Mouse (Mus musculus) neural tube, embryonic 11.5 days (tissue): ENCODE data around the gene Cox8a. TPM values are rescaled to one million over a fixed set of nuclear protein-coding genes. Genes with fewer than 3 reads are reported as not detected.

Experiments used
- ATAC-seq: fragments of 200-750 bp; cut with Nextera tagmentation; 2 replicates; pipeline ENCODE4 v1.8.0; 2017; ENCODE audit warnings: moderate number of reproducible peaks, mild to moderate bottlenecking, moderate TSS enrichment, moderate library complexity; ENCODE audit not compliant: insufficient read depth, low FRiP score, low TSS enrichment
- DNase-seq: peaks from one replicate; pipeline ENCODE4 v3.0.0-alpha.2; 2015; ENCODE audit warnings: low spot score
- H3K27ac ChIP-seq: fragments of 300-500 bp; sonication (generic); 2 replicates; pipeline ENCODE4 v1.5.1; 2014; ENCODE audit warnings: low read depth, mild to moderate bottlenecking, low read length
- H3K27me3 ChIP-seq: fragments of 300-500 bp; sonication (generic); 2 replicates; pipeline ENCODE4 v1.6.1; 2014; ENCODE audit warnings: mild to moderate bottlenecking, low read length, mixed read lengths; ENCODE audit not compliant: control insufficient read depth, insufficient read depth
- H3K36me3 ChIP-seq: fragments of 300-500 bp; sonication (generic); 2 replicates; pipeline ENCODE4 v1.6.1; 2014; ENCODE audit warnings: mild to moderate bottlenecking, low read length, moderate library complexity, mixed read lengths; ENCODE audit not compliant: control insufficient read depth, insufficient read depth
- H3K4me1 ChIP-seq: fragments of 300-500 bp; sonication (generic); 2 replicates; pipeline ENCODE4 v1.6.1; 2014; ENCODE audit warnings: low read length, mixed read lengths; ENCODE audit not compliant: control insufficient read depth, insufficient read depth
- H3K4me2 ChIP-seq: fragments of 300-500 bp; sonication (generic); 2 replicates; pipeline ENCODE4 v1.6.1; 2014; ENCODE audit warnings: low read depth, mild to moderate bottlenecking, moderate library complexity
- H3K4me3 ChIP-seq: fragments of 300-500 bp; sonication (generic); 2 replicates; pipeline ENCODE4 v1.5.1; 2014; ENCODE audit warnings: low read depth, low read length
- H3K9ac ChIP-seq: fragments of 300-500 bp; sonication (generic); 2 replicates; pipeline ENCODE4 v1.6.1; 2014; ENCODE audit warnings: mild to moderate bottlenecking, low read length
- H3K9me3 ChIP-seq: fragments of 300-500 bp; sonication (generic); 2 replicates; pipeline ENCODE4 v1.6.1; 2016; ENCODE audit warnings: low read length; ENCODE audit not compliant: control insufficient read depth
- WGBS: fragments of 180-500 bp; shearing (Covaris S2); extraction: QIAGEN DNeasy Blood & Tissue Kit; methylation state at CpG from one replicate; pipeline ENCODE4 v1.1.7; 2014; 5-methylcytosine and 5-hydroxymethylcytosine counted together
- polyA plus RNA-seq: library from polyadenylated mRNA; unstranded; fragments of >200 nt; fragmentation: Nextera tagmentation; extraction: Ambion mirVana; gene quantifications from 2 replicates; pipeline ENCODE4 v1.2.1, GENCODE M21; 2014

The Cox8a gene
- polyA plus RNA-seq, 1 experiment from 2014 or later, result 706 TPM

GRCm38 (mm10) chr19:7176041-7176696 is 41.2 kb downstream of the Cox8a start:
- peaks cover 16% of the 10 kb centered on the region for H3K27me3 ChIP-seq
- H3K4me1 ChIP-seq, result peaks cover 22% of the 10 kb centered on the region

GRCm38 (mm10) chr19:7172051-7172866 is 45.2 kb downstream of the Cox8a start:
- H3K27me3 ChIP-seq, result peaks cover 15% of the 10 kb centered on the region

More at GRCm38 (mm10) chr19:7176041-7176696, 41.2 kb downstream of the Cox8a start:
- no peak overlapping the region for H3K9ac ChIP-seq
- no peak overlapping the region for H3K4me2 ChIP-seq
- DNase-seq, result no peak
- 9% methylated on average over 11 of the region's 11 CpGs for WGBS
- no peak overlapping the region for H3K4me3 ChIP-seq
- H3K9me3 ChIP-seq, result no peaks in the 10 kb centered on the region
- H3K27ac ChIP-seq, result no peak overlapping the region
- ATAC-seq, result no peak
- H3K36me3 ChIP-seq, result no peaks in the 10 kb centered on the region

GRCm38 (mm10) chr19:7171447-7171846 is 46.0 kb downstream of the Cox8a start:
- H3K9ac ChIP-seq, result peak overlapping the region; percentile 26; the same call in 1 of the 2 replicates
- H3K27me3 ChIP-seq, result peaks cover 23% of the 10 kb centered on the region

More at GRCm38 (mm10) chr19:7172051-7172866, 45.2 kb downstream of the Cox8a start:
- Histone ChIP-seq H3K36me3 (no peaks in the 10 kb centered on the region), H3K27ac (no peak overlapping the region), H3K9me3 (no peaks in the 10 kb centered on the region), H3K4me3 (no peak overlapping the region), H3K4me1 (peaks cover 24% of the 10 kb centered on the region), H3K9ac (no peak overlapping the region), H3K4me2 (no peak overlapping the region)
- peak; percentile 86 for DNase-seq
- WGBS, result 22% methylated on average over 11 of the region's 13 CpGs
- ATAC-seq, result peak; percentile 94

GRCm38 (mm10) chr19:7170916-7171315 is 46.5 kb downstream of the Cox8a start:
- Histone ChIP-seq H3K4me1 (peaks cover 17% of the 10 kb centered on the region), H3K9ac (peak overlapping the region; percentile 26; the same call in 1 of the 2 replicates), H3K9me3 (no peaks in the 10 kb centered on the region), H3K27ac (no peak overlapping the region), H3K4me2 (no peak overlapping the region; the same call in 1 of the 2 replicates), H3K36me3 (no peaks in the 10 kb centered on the region), H3K27me3 (peaks cover 26% of the 10 kb centered on the region), H3K4me3 (no peak overlapping the region)
- ATAC-seq (no peak), DNase-seq (no peak)
- WGBS, result 58% methylated on average over 6 of the region's 6 CpGs

More at GRCm38 (mm10) chr19:7171447-7171846, 46.0 kb downstream of the Cox8a start:
- H3K9me3 ChIP-seq, result no peaks in the 10 kb centered on the region
- no peak overlapping the region for H3K27ac ChIP-seq
- DNase-seq, result no peak
- no peaks in the 10 kb centered on the region for H3K36me3 ChIP-seq
- ATAC-seq, result 0 out of 2 replicates have a peak, but pooled peaks have one; percentile 14
- peaks cover 22% of the 10 kb centered on the region for H3K4me1 ChIP-seq
- no peak overlapping the region for H3K4me3 ChIP-seq
- 11% methylated on average over 8 of the region's 8 CpGs for WGBS
- H3K4me2 ChIP-seq, result no peak overlapping the region

GRCm38 (mm10) chr19:7168423-7168822 is 49.0 kb downstream of the Cox8a start:
- H3K27me3 ChIP-seq, result peaks cover 49% of the 10 kb centered on the region
- 26% methylated on average over 2 of the region's 2 CpGs for WGBS
- H3K4me3 ChIP-seq, result no peak overlapping the region
- H3K9me3 ChIP-seq, result no peaks in the 10 kb centered on the region
- H3K4me2 ChIP-seq, result no peak overlapping the region
- H3K27ac ChIP-seq, result no peak overlapping the region
- DNase-seq (no peak), ATAC-seq (no peak)
- peaks cover 20% of the 10 kb centered on the region for H3K4me1 ChIP-seq
- H3K9ac ChIP-seq, result no peak overlapping the region
- no peaks in the 10 kb centered on the region for H3K36me3 ChIP-seq

GRCm38 (mm10) chr19:7166767-7167166 is 50.6 kb downstream of the Cox8a start:
- WGBS, result 19% methylated on average over 6 of the region's 6 CpGs
- H3K4me3 ChIP-seq, result no peak overlapping the region
- peaks cover 11% of the 10 kb centered on the region for H3K4me1 ChIP-seq

GRCm38 (mm10) chr19:7166200-7166711 is 51.2 kb downstream of the Cox8a start:
- DNase-seq (no peak), ATAC-seq (no peak)
- Histone ChIP-seq H3K9me3 (no peaks in the 10 kb centered on the region), H3K36me3 (no peaks in the 10 kb centered on the region), H3K27ac (no peak overlapping the region), H3K4me3 (peak overlapping the region; percentile 61), H3K4me2 (peak overlapping the region; percentile 92), H3K27me3 (peaks cover 52% of the 10 kb centered on the region), H3K4me1 (peaks cover 6% of the 10 kb centered on the region), H3K9ac (peak overlapping the region; percentile 66)
- WGBS, result 1% methylated on average over 13 of the region's 15 CpGs

More at GRCm38 (mm10) chr19:7166767-7167166, 50.6 kb downstream of the Cox8a start:
- H3K9me3 ChIP-seq, result no peaks in the 10 kb centered on the region
- ATAC-seq (no peak), DNase-seq (no peak)
- H3K36me3 ChIP-seq, result no peaks in the 10 kb centered on the region
- peaks cover 52% of the 10 kb centered on the region for H3K27me3 ChIP-seq
- no peak overlapping the region for H3K9ac ChIP-seq
- H3K27ac ChIP-seq, result no peak overlapping the region
- no peak overlapping the region for H3K4me2 ChIP-seq

GRCm38 (mm10) chr19:7165509-7166199 is 51.8 kb downstream of the Cox8a start:
- peak; percentile 42; the same call in 1 of the 2 replicates for ATAC-seq
- Histone ChIP-seq H3K9me3 (no peaks in the 10 kb centered on the region), H3K9ac (peak overlapping the region; percentile 66), H3K4me2 (peak overlapping the region; percentile 92), H3K27me3 (peaks cover 50% of the 10 kb centered on the region), H3K4me1 (peaks cover 3% of the 10 kb centered on the region), H3K4me3 (peak overlapping the region; percentile 61), H3K27ac (no peak overlapping the region), H3K36me3 (no peaks in the 10 kb centered on the region)
- under 1% methylated on average over 29 of the region's 105 CpGs for WGBS
- DNase-seq, result peak; percentile 40
